ENCODE assay signal across 16 mouse cellular contexts in genomic region chr6:30272911-30273310, GRCm38 (mm10). TPM values are rescaled to one million over a fixed set of nuclear protein-coding genes. Genes with fewer than 3 reads are reported as not detected.
DNase-seq lines count a peak whose midpoint lies in the region; ATAC-seq and TF ChIP-seq lines count a peak whose summit lies in the region.
"Had no signal": no experiment of that assay in that cellular context is flagged by ENCODE, and none has a peak within 500 bp of the region (broad histone marks: within the 10 kb centered on the region; RNA-seq: fewer than 3 reads in every experiment).

No protein-coding gene starts in this region.

- WGBS in heart, embryonic 10.5 days: 37% methylated on average over 3 of the region's 3 CpGs
- 27% methylated on average over 3 of the region's 3 CpGs for WGBS in hindbrain, embryonic 11.5 days
- 17% methylated on average over 3 of the region's 3 CpGs for WGBS in hindbrain, embryonic 13.5 days

- peaks cover 32% of the 10 kb centered on the region for H3K4me1 ChIP-seq in heart, embryonic 10.5 days
- H3K4me1 ChIP-seq in hindbrain, embryonic 11.5 days (replicated peaks; ENCODE audit: control insufficient read depth, insufficient read depth, low read length): 0 out of 2 replicates have a peak, but pooled peaks cover 3% of the 10 kb centered on the region
- H3K4me1 ChIP-seq in hindbrain, embryonic 13.5 days (replicated peaks): peaks cover 12% of the 10 kb centered on the region
- peaks cover 19 to 23% of the 10 kb centered on the region in 2 experiments for H3K4me1 ChIP-seq in ES-E14 (ENCODE audit: control insufficient read depth in 2 of 2, insufficient read depth in 2 of 2, low read length in 2 of 2, poor library complexity in 1 of 2)
- H3K4me1 ChIP-seq: lung, embryonic 15.5 days had no signal

- H3K9ac ChIP-seq in hindbrain, embryonic 11.5 days (ENCODE audit: low read depth, low read length): no peak overlapping the region
- H3K9ac ChIP-seq in hindbrain, embryonic 13.5 days: no peak overlapping the region
- H3K9ac ChIP-seq in ES-E14 (ENCODE audit: insufficient read depth, low read depth, low read length, poor library complexity, severe bottlenecking): no peak overlapping the region
- H3K9ac ChIP-seq: liver, embryonic 13.5 days; lung, embryonic 15.5 days; neural tube, embryonic 13.5 days had no signal

- H3K27ac ChIP-seq in heart, embryonic 10.5 days: peak overlapping the region; percentile 56; the same call in 1 of the 2 replicates
- H3K27ac ChIP-seq in hindbrain, embryonic 11.5 days (ENCODE audit: low read depth, low read length): no peak overlapping the region
- H3K27ac ChIP-seq in hindbrain, embryonic 13.5 days: no peak overlapping the region
- H3K27ac ChIP-seq in ES-E14 (ENCODE audit: insufficient read depth, low read depth, low read length, poor library complexity, severe bottlenecking): peak overlapping the region; percentile 75; the same call in 1 of the 2 replicates
- H3K27ac ChIP-seq: left cerebral cortex, adult 2 months; liver, embryonic 13.5 days; lung, embryonic 15.5 days; neural tube, embryonic 13.5 days had no signal

- no peak overlapping the region for H3K4me2 ChIP-seq in hindbrain, embryonic 11.5 days (replicated peaks; ENCODE audit: low read depth, low read length)
- H3K4me2 ChIP-seq in hindbrain, embryonic 13.5 days: no peak overlapping the region
- H3K4me2 ChIP-seq: liver, embryonic 13.5 days; lung, embryonic 15.5 days; neural tube, embryonic 13.5 days had no signal

- no peaks in the 10 kb centered on the region for H3K27me3 ChIP-seq in heart, embryonic 10.5 days (ENCODE audit: insufficient read depth, poor library complexity, severe bottlenecking)
- no peaks in the 10 kb centered on the region for H3K27me3 ChIP-seq in hindbrain, embryonic 11.5 days (ENCODE audit: control insufficient read depth, insufficient read depth, low read length)
- H3K27me3 ChIP-seq in hindbrain, embryonic 13.5 days: no peaks in the 10 kb centered on the region
- H3K27me3 ChIP-seq: liver, embryonic 13.5 days; lung, embryonic 15.5 days; neural tube, embryonic 13.5 days had no signal

- no peak for ATAC-seq in hindbrain, embryonic 11.5 days (ENCODE audit: low FRiP score)
- no peak for ATAC-seq in hindbrain, embryonic 13.5 days (ENCODE audit: low FRiP score)

- in situ Hi-C loops in ES-E14 (cut with MboI; ENCODE audit: low sequenced_read_pairs in 2 of 2, unreplicated experiment in 2 of 2): no loop called here

- no peaks in the 10 kb centered on the region for H3K9me3 ChIP-seq in heart, embryonic 10.5 days
- H3K9me3 ChIP-seq in hindbrain, embryonic 11.5 days (ENCODE audit: control insufficient read depth, low read length): no peaks in the 10 kb centered on the region
- H3K9me3 ChIP-seq in hindbrain, embryonic 13.5 days: no peaks in the 10 kb centered on the region
- H3K9me3 ChIP-seq in ES-E14 (ENCODE audit: control insufficient read depth, insufficient read depth, low read depth, low read length): no peaks in the 10 kb centered on the region
- H3K9me3 ChIP-seq: liver, embryonic 13.5 days; lung, embryonic 15.5 days; neural tube, embryonic 13.5 days had no signal

- peaks cover 61% of the 10 kb centered on the region for H3K36me3 ChIP-seq in heart, embryonic 10.5 days
- peaks cover 2% of the 10 kb centered on the region; the same call in 1 of the 2 replicates for H3K36me3 ChIP-seq in hindbrain, embryonic 11.5 days (ENCODE audit: control insufficient read depth, insufficient read depth, low read length)
- peaks cover 36% of the 10 kb centered on the region for H3K36me3 ChIP-seq in hindbrain, embryonic 13.5 days
- peaks cover 4% of the 10 kb centered on the region; the same call in 1 of the 2 replicates for H3K36me3 ChIP-seq in ES-E14 (ENCODE audit: control insufficient read depth, insufficient read depth, low read length, poor library complexity, severe bottlenecking)

- H3K4me3 ChIP-seq in heart, embryonic 10.5 days: no peak overlapping the region
- H3K4me3 ChIP-seq in hindbrain, embryonic 11.5 days (ENCODE audit: low read depth, low read length): no peak overlapping the region
- H3K4me3 ChIP-seq in hindbrain, embryonic 13.5 days: no peak overlapping the region
- peak overlapping the region in 1 of 2 experiments; percentile 10; a peak in 2 of 4 replicates for H3K4me3 ChIP-seq in ES-E14 (ENCODE audit: insufficient read depth in 1 of 2, low read depth in 1 of 2, low read length in 2 of 2, poor library complexity in 1 of 2, severe bottlenecking in 1 of 2)
- H3K4me3 ChIP-seq: left cerebral cortex, adult 2 months; liver, embryonic 13.5 days; lung, embryonic 15.5 days; neural tube, embryonic 13.5 days had no signal

- no peak for DNase-seq in heart, embryonic 10.5 days (ENCODE audit: low spot score)
- no peak for DNase-seq in heart, adult 18-20 months
- DNase-seq in hindbrain, embryonic 11.5 days (ENCODE audit: low spot score): peak; percentile 28
- peak; percentile 48 for DNase-seq in ES-E14 (ENCODE audit: low read depth, low spot score)
- peak; percentile 12 for DNase-seq in mesoderm, embryonic 11.5 days (ENCODE audit: low read depth, low spot score)
- DNase-seq in cerebellum, postnatal 25 days: no peak
- DNase-seq: adrenal gland, postnatal 14 days; cerebellum, adult 2 months; kidney, adult 18-20 months; kidney, postnatal 14 days; liver, embryonic 13.5 days; right cerebral cortex, postnatal 25 days had no signal

TF ChIP-seq in ES-E14, 5 proteins besides CTCF, POLR2A, EP300 and RAD21:
- no peak for TF ChIP-seq ZC3H11A (IDR thresholded peaks at IDR 0.05; ENCODE audit: borderline replicate concordance, low read depth, low read length)
- no peak for TF ChIP-seq HCFC1 (IDR thresholded peaks at IDR 0.05; ENCODE audit: borderline replicate concordance, insufficient read depth, low read length)
- TF ChIP-seq ZNF384 (IDR thresholded peaks at IDR 0.05; ENCODE audit: low read depth, low read length): no peak
- no peak for TF ChIP-seq MAFK (IDR thresholded peaks at IDR 0.05; ENCODE audit: insufficient read depth, low read depth, low read length)
- TF ChIP-seq CHD2 (IDR thresholded peaks at IDR 0.05; ENCODE audit: low read depth, low read length): no peak

RNA-seq across cellular contexts. Expression of gene Ube2h, which starts 31.4 kb away (rescaled TPM):
- 49.6 and 51.7 TPM in 2 replicates for polyA plus RNA-seq in heart, embryonic 10.5 days (2016; fragmentation: Nextera tagmentation; extraction: Ambion mirVana)
- 10 to 100 TPM; 56.8 to 63.6 TPM for total RNA-seq in heart, adult 18-20 months (2021)
- 54.9 and 56.1 TPM in 2 replicates for polyA plus RNA-seq in hindbrain, embryonic 11.5 days (2014; fragmentation: Nextera tagmentation; extraction: Ambion mirVana)
- 58.1 and 61.0 TPM in 2 replicates for polyA plus RNA-seq in hindbrain, embryonic 13.5 days (2015; fragmentation: Nextera tagmentation; extraction: Ambion mirVana)
- total RNA-seq in ES-E14 (2012; rRNA removed): 9.9 and 16.6 TPM in 2 replicates

Comparison
In these comparisons a context has a peak if more than half of its experiments do, and no peak if none do; other contexts are left out.
1. DNase-seq: peak in hindbrain, embryonic 11.5 days (single experiment), ES-E14 (single experiment) and mesoderm, embryonic 11.5 days (single experiment); none in heart, embryonic 10.5 days (single experiment), heart, adult 18-20 months (0 of 2) and cerebellum, postnatal 25 days (0 of 2).
2. H3K27ac ChIP-seq: peak in heart, embryonic 10.5 days (single experiment) and ES-E14 (single experiment); none in hindbrain, embryonic 11.5 days (single experiment) and hindbrain, embryonic 13.5 days (single experiment).